Mouse (Mus musculus) small intestine, adult 2 months (tissue): ENCODE data around the gene Dcakd.

Experiments
- CTCF ChIP-seq: fragments of 200-500 bp; IDR thresholded peaks from 2 replicates; pipeline ENCODE4 v1.5.1; 2012; ENCODE audit warnings: low read depth, mild to moderate bottlenecking, control low read depth, inconsistent platforms, low read length, moderate library complexity, mixed read lengths; ENCODE audit not compliant: insufficient replicate concordance, insufficient read length; ENCODE audit errors: extremely low read depth
- POLR2A ChIP-seq: fragments of 200-500 bp; IDR thresholded peaks from 2 replicates; pipeline ENCODE4 v1.6.1; 2012; ENCODE audit warnings: low read depth, mild to moderate bottlenecking, control low read depth, inconsistent platforms, low read length, moderate library complexity

DNA sequence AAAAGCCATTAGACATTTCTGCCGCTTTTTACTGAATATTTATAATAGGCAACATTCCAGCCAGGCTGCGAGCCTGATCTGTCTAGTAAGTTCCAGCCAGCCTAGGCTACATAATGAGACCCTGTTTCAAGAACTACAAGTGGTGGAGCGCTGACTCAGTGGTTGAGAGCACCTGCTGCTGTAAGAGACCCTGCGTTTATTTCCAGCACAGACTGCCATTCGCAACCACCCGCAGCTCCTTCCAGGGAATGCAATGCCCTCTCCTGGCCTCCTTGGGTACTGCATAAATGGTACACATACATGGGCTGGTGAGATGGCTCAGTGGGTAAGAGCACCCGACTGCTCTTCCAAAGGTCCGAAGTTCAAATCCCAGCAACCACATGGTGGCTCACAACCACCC lies 18.9 kb downstream of the Dcakd start:
- TF ChIP-seq CTCF (peak; percentile 46; the same call in 1 of the 2 replicates), POLR2A (no peak)
